Mouse (Mus musculus): ENCODE measurements around the gene Ddah1.

GRCm38 (mm10) chr3:145852800-145853199, 94.3 kb downstream of the Ddah1 start:
- TF ChIP-seq CTCF (IDR thresholded peaks at IDR 0.05; ENCODE audit: borderline replicate concordance, insufficient read depth, low read depth, low read length) (no peak), POLR2A (IDR thresholded peaks at IDR 0.05; ENCODE audit: borderline replicate concordance, insufficient read depth, low read length) (no peak)
